Mouse (Mus musculus) small intestine, adult 2 months (tissue): ENCODE measurements around the gene Nmnat3.

Source experiments
- CTCF ChIP-seq: fragments of 200-500 bp; IDR thresholded peaks from 2 replicates; pipeline ENCODE4 v1.5.1; 2012; ENCODE audit warnings: low read depth, mild to moderate bottlenecking, control low read depth, inconsistent platforms, low read length, moderate library complexity, mixed read lengths; ENCODE audit not compliant: insufficient replicate concordance, insufficient read length; ENCODE audit errors: extremely low read depth
- POLR2A ChIP-seq: fragments of 200-500 bp; IDR thresholded peaks from 2 replicates; pipeline ENCODE4 v1.6.1; 2012; ENCODE audit warnings: low read depth, mild to moderate bottlenecking, control low read depth, inconsistent platforms, low read length, moderate library complexity

- TF ChIP-seq CTCF (no peak), POLR2A (no peak)
Observed at GRCm38 (mm10) chr9:98298761-98299160, 11.5 kb downstream of the Nmnat3 start.
